Mouse (Mus musculus) frontal cortex, postnatal 10 days (tissue): ENCODE data around the gene Hykk.

Source experiments
- DNase-seq, 2 experiments: peaks; one replicate each; pipeline ENCODE4 v3.0.0; 2022; ENCODE audit warnings: low spot score in 2 of 2, mixed read lengths in 1 of 2

The Hykk gene

DNA sequence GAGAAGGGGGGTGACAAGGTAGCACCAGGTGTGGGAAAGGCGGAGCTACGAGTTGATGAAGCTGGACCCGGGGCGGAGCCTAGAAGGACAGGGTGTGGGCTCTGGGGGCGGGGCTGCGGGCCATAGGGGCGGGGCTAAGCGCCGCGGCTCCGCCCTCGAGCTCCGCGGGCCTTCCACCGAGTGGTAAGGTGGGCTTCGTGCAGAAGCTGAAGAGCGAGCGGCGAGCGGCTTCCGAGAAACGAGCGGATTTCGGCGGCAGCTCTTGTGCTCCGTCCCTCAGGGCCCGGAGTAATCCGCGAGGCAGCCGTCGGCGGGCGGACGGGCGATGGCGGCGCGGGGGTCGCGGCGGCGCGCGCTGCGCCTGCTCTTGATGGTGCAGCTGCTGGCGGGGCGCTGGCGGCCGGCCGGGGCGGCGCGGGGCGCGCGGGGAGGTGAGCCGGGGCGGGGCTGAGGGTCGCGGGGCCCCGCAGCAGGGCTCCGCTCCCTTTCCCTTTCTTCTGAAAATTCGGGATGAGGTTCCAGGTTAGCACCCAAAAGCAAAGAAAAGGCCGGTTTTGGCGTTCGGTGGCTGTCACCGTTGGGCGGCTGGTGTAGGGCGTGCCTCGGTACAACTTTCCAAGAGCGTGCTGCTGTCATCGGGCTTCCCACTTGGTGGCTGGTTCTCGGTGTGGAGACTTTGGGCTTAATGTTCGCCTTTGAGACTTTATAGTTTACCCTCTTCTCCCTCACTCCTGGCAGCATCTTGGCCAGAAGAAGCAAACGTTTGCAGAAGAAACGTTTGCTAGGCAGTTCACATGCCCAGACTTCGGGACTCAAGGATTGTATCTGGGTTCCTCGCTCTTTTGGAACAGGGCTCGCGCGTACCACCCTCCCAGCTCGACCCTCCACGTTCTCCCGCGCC lies 64.5 kb downstream of the Hykk start:
- DNase-seq, result peak in 1 of 2 experiments; percentile 11

DNA sequence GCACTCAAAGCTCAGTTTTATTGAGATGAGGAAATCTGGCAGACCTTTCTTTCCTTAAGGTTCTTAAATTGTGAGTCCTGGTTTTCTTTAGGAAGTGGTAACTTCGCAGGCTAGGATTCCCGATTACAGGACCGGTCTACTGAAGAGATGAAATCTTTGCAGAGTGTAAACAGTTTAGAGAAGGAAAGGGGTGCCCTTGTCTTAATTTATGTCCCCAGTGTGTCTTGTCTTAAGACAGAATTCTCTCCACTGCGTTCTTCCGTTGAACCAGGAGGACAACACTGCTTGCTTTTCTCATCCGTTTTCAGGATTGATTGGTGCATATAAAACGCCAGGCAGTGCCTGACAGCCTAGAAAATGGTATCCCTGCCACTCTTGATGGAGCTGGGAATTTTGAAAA lies 65.3 kb downstream of the Hykk start:
- no peak for DNase-seq

DNA sequence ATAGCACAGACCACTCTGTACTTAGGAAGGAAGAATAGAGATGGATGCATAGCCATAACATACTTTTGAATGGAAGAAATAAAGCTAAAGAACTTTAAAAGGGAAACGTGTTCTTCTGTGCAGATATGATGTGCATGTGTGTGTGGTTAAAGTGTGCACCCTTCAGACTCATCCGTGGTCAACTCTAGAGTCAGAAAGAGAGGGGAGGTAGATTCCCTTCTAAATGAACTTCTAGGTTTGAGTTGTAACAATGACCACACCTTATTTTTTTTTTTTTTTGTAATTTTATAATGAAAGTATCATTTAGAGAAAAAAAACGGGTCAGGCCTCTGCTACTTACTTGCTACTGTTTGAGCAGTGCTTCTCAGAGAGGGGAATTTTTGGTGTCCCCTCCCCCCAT lies 73.3 kb downstream of the Hykk start:
- DNase-seq, result no peak

DNA sequence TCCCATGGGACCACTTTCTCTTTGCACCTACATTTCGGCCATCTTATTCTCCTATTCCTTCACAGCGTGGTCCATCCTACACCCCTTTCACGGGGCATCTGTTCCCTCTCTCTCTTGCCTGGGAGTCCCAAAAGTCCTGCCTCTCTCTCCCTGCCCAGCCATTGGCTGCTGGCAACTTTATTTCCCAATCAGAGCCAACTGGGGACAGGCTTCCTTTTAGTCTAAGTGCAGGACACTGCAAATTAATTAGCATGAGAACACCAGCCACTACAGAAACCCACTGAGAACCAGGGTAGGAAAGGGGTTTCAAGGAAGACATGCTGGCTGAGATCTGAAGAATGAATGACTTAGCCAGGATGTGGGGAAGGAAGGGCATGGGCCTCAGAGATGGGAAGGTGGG lies 77.3 kb downstream of the Hykk start:
- DNase-seq, result no peak

DNA sequence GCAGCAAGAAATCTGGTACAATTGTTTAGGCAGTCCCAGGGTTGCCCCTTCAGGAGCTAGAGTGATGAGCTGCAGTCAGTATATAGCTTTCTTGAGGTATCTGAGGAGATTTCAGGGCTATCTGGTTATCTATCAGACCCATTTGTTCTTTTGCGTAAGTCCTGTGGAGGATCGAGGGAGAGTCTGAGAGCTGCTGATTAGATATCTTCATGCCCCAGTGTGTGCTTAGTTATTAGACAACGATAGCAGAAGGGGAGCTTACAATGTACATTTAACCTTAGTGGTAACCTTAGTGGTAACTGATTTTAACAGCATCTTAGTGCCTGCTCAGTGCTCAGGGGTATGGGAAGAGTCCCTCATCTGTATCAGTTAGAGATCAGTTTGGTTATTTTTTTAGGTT lies 78.6 kb downstream of the Hykk start:
- DNase-seq, result no peak
